9 mouse cellular contexts compared by ENCODE assay signal in genomic region chr1:89072143-89072990, GRCm38 (mm10). TPM values are rescaled to one million over a fixed set of nuclear protein-coding genes. Genes with fewer than 3 reads are reported as not detected.
DNase-seq lines count a peak whose midpoint lies in the region; ATAC-seq and TF ChIP-seq lines count a peak whose summit lies in the region.
"Had no signal": no experiment of that assay in that cellular context is flagged by ENCODE, and none has a peak within 500 bp of the region (broad histone marks: within the 10 kb centered on the region; RNA-seq: fewer than 3 reads in every experiment).

No protein-coding gene starts in this region.

- peaks cover 29 to 53% of the 10 kb centered on the region in 2 experiments for H3K4me1 ChIP-seq in heart, embryonic 14.5 days (ENCODE audit: control insufficient read depth in 2 of 2, insufficient read depth in 2 of 2, low read length in 2 of 2)
- H3K4me1 ChIP-seq in limb, embryonic 10.5 days = peaks cover 42% of the 10 kb centered on the region
- peaks cover 19% of the 10 kb centered on the region for H3K4me1 ChIP-seq in olfactory bulb, adult 2 months (ENCODE audit: control insufficient read depth, insufficient read depth, low read length)

- no peak for TF ChIP-seq CTCF in olfactory bulb, adult 2 months (IDR thresholded peaks at IDR 0.05; ENCODE audit: insufficient read depth, low read depth, low read length)

- ATAC-seq in heart, embryonic 14.5 days (ENCODE audit: insufficient number of reproducible peaks, insufficient read depth, low FRiP score, low read depth) = no peak

- DNase-seq in lung, adult 18-20 months = peak; percentile 41 to 51
- no peak for DNase-seq in lung, postnatal 4 days
- DNase-seq in limb, embryonic 10.5 days (ENCODE audit: low spot score) = peak; percentile 47
- DNase-seq in urinary bladder, postnatal 25 days (ENCODE audit: low spot score) = no peak
- DNase-seq in cerebellum, adult 11 months = no peak
- DNase-seq in adrenal gland, postnatal 36 days = no peak

- no peaks in the 10 kb centered on the region for H3K27me3 ChIP-seq in heart, embryonic 14.5 days (ENCODE audit: control insufficient read depth, insufficient read depth, low read length)
- no peaks in the 10 kb centered on the region for H3K27me3 ChIP-seq in limb, embryonic 10.5 days (ENCODE audit: low read depth, poor library complexity, severe bottlenecking)

- H3K27ac ChIP-seq in heart, embryonic 14.5 days (replicated peaks in 1 of 2; ENCODE audit: control insufficient read depth in 1 of 2, insufficient read depth in 1 of 2, low read depth in 2 of 2, low read length in 2 of 2) = peak overlapping the region; percentile 28 to 90
- H3K27ac ChIP-seq in limb, embryonic 10.5 days = peak overlapping the region; percentile 92
- peak overlapping the region; percentile 43; the same call in 1 of the 2 replicates for H3K27ac ChIP-seq in olfactory bulb, adult 2 months (ENCODE audit: insufficient read depth, low read depth, low read length)

- no peaks in the 10 kb centered on the region for H3K36me3 ChIP-seq in heart, embryonic 14.5 days (ENCODE audit: control insufficient read depth, insufficient read depth, low read length)
- H3K36me3 ChIP-seq in limb, embryonic 10.5 days = peaks cover 4% of the 10 kb centered on the region; the same call in 1 of the 2 replicates

- no peaks in the 10 kb centered on the region for H3K9me3 ChIP-seq in heart, embryonic 14.5 days (ENCODE audit: control insufficient read depth, low read length)
- H3K9me3 ChIP-seq in limb, embryonic 10.5 days (replicated peaks) = no peaks in the 10 kb centered on the region

- H3K4me2 ChIP-seq in heart, embryonic 14.5 days (ENCODE audit: low read length) = peak overlapping the region; percentile 73

- H3K4me3 ChIP-seq in heart, embryonic 14.5 days (ENCODE audit: control insufficient read depth in 1 of 2, insufficient read depth in 1 of 2, low read depth in 1 of 2, low read length in 2 of 2) = peak overlapping the region; percentile 79 to 82
- peak overlapping the region; percentile 76 for H3K4me3 ChIP-seq in limb, embryonic 10.5 days
- H3K4me3 ChIP-seq in olfactory bulb, adult 2 months (ENCODE audit: insufficient read depth, low read depth, low read length) = peak overlapping the region; percentile 68

- peak overlapping the region; percentile 94 for H3K9ac ChIP-seq in heart, embryonic 14.5 days (ENCODE audit: low read length)

- no peak for TF ChIP-seq POLR2A in olfactory bulb, adult 2 months (IDR thresholded peaks at IDR 0.05; ENCODE audit: insufficient read depth, low read depth, low read length)

- WGBS in heart, embryonic 14.5 days = 13% methylated on average over 14 of the region's 14 CpGs
- 11% methylated on average over 14 of the region's 14 CpGs for WGBS in limb, embryonic 10.5 days
- whole genome bisulfite sequencing in olfactory bulb, adult 2 months = 61% methylated on average over 14 of the region's 14 CpGs

RNA-seq across cellular contexts. Expression of gene Sh3bp4, which starts 2.2 kb away (rescaled TPM):
- 17.2 and 19.2 TPM in 2 replicates for polyA plus RNA-seq in heart, embryonic 14.5 days (2014; fragmentation: Nextera tagmentation; extraction: Ambion mirVana)
- polyA plus RNA-seq in limb, embryonic 10.5 days (2016; fragmentation: Nextera tagmentation; extraction: Ambion mirVana) = 25.9 and 26.9 TPM in 2 replicates
- polyA plus RNA-seq in olfactory bulb, adult 2 months (2012; ENCODE audit: insufficient read depth, insufficient read length, low replicate concordance, missing spikeins) = not detected in 2 replicates
- total RNA-seq in adrenal gland, postnatal 36 days (2021) = 10 to 100 TPM; 14.1 to 17.8 TPM
- total RNA-seq: neutrophil, adult 5-6 weeks had no signal

Comparison
In these comparisons a context has a peak if more than half of its experiments do, and no peak if none do; other contexts are left out.
1. DNase-seq: peak in lung, adult 18-20 months (2 of 2) and limb, embryonic 10.5 days (single experiment); none in lung, postnatal 4 days (0 of 2), urinary bladder, postnatal 25 days (single experiment), cerebellum, adult 11 months (single experiment) and adrenal gland, postnatal 36 days (0 of 2).
2. RNA of gene Sh3bp4, which starts 2.2 kb away (polyA plus RNA-seq): 25.9 to 26.9 TPM in limb, embryonic 10.5 days and 17.2 to 19.2 TPM in heart, embryonic 14.5 days; not detected in olfactory bulb, adult 2 months; every median in the first group is over 10 times any median in the second.
3. Peak in every context shown above with its lines, with median percentiles within 50 percentile points of each other: H3K27ac ChIP-seq and H3K4me3 ChIP-seq.